Mouse (Mus musculus) testis, postnatal 10 days (tissue): ENCODE data around the gene Mrps6.

Experiments
- DNase-seq: peaks from one replicate; pipeline ENCODE4 v3.0.0; 2021; ENCODE audit warnings: low spot score

Mrps6 gene

DNA sequence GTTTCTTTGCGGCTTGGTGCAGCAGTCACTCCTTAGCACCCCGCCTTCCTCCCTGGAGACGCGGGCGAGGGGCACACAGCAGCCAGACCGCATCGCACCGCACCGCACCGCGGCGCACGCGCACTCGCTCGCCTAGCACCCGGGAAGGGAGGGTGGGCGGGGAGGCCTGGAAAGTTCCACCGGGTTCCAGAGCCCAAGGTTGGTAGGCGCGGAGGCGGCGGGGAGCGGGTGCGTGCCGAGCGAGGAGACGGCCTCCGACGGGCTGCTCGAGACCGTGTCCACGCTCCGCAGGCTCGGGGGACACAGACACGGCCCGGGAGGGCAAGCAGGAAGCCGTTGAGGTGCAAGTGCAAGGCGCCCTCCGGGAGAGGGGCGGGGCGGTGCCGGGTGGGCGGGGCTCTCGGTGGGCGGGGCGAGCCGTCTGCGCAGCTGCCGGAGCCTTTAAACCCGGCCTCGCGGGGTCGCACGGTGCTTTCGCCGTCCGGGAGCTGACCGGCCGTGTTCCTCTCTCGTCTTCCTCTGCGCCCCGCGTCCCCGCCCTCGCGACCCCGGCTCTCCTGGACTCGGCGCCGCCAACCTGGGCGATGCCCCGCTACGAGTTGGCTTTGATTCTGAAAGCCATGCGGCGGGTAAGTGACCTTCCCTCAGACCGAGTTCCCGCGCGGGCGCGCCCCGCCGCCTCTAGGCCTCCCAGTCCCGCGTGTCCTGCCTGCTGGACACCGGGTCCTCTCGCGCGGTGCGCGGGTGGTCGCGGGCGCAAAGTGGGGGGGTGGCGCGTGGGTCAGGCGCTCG is at the start of gene Mrps6, which contains the start of the genes Gm49711 and Slc5a3:
Gene Mrps6 (plus strand): TSS at position 419 of the 792 bp plus-strand sequence.
Gene Gm49711 (plus strand): TSS at position 465 of the 792 bp plus-strand sequence.
Gene Slc5a3 (plus strand): TSS at position 471 of the 792 bp plus-strand sequence.
- DNase-seq = peak; percentile 93

GRCm38 (mm10) chr16:92009586-92009985 is 48.5 kb upstream of the Mrps6 start:
- DNase-seq = no peak

GRCm38 (mm10) chr16:92016792-92017191 is 41.3 kb upstream of the Mrps6 start:
- no peak for DNase-seq

- DNase-seq = no peak
Measured at GRCm38 (mm10) chr16:92019141-92020118, 38.6 kb upstream of the Mrps6 start.

DNA sequence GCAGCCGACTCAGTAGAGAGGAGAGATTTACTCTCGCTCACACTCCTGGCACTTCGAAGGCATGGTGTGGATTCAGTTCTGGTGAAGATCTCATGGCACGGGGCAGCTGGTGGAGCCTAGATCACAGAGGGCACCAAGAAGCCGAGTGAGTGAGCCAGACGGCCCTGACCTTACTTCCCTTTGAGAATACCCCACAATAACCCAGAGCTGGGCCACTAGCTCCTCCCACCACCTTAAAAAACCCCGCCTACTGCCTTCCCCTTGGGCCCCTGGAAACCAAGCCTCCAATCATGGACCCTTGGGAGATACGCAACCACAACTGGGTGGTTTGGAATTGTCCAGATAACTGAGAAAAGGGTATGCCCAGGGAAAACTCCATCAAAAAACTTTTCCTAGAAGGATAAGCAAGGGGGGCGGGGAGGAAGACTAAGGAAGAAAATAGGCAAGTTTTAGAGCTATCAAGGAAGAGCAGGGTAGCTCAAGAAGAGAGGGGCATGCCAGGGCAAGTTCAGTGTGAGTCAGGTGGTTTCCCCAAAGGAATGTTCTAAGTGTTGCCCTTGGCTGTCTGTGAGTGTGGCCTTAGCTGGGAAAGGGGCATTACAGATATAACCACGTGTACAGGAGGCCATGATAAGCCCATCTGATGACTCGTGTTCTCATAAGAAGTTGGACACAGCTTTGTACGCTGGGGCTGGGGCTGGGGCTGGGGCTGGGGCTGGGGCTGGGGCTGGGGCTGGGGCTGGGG is 36.2 kb upstream of the Mrps6 start:
- no peak for DNase-seq

DNA sequence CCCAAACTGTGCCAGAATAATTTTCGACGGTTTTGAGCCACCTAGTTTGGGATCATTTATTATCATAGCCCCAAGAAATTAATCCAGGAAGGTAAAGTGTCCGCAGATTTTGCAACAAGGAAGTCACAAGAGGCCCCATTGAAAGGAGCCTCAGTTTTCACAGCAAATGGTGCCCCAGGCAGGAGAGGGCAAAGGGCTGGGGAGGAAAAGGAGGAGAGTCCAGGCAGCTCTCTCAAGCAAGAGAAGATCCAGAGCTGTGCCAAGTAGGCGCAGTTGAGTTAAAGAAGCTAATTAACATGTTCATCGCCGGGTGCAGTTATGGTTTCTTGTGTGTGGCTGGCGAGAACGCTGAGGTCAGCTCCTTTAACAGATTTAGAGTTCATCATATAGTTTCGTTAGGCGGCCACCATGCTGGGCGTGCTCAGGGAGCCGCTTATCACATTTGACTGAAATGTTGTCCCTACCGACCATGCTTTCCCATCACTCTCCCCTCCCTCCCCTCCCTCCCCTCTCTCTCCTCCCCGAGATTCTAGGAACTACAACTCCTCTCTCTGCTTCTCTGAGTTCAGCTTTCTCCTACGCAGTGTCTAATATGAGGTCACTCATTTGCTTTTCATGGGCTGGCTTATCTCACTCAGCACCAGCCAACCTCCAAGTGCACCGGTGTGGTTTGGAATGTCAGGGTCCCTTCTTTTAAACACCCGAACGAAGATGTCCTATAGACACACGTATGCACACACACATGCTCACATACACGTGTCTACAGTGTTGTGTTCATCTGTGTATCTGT is 35.4 kb upstream of the Mrps6 start:
- no peak for DNase-seq

DNA sequence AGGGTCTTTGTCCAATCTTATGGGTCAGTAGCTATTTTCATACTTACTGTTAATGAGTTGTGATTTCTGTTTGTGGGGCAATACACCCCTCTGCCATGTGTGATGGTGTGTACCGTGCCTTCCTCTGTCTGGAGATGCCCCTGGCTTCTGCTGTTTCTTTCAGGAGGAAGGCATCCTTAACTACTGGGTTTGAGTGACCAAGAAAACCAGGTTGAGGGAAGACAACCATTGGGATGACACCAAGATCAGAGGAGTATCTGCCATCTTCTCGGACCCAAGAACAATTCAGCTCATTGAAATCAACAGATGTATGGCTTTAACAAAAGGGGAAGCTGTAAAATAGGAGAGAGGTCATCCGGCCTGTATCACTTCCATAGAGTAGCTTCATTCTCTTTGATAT is 24.8 kb upstream of the Mrps6 start:
- no peak for DNase-seq

GRCm38 (mm10) chr16:92034676-92035075 is 23.4 kb upstream of the Mrps6 start:
- DNase-seq = no peak

GRCm38 (mm10) chr16:92036701-92037100 is 21.4 kb upstream of the Mrps6 start:
- no peak for DNase-seq

- no peak for DNase-seq
Measured at GRCm38 (mm10) chr16:92037891-92038607, 20.0 kb upstream of the Mrps6 start.

GRCm38 (mm10) chr16:92039421-92039820 is 18.6 kb upstream of the Mrps6 start:
- DNase-seq = no peak

- DNase-seq = no peak
Measured at GRCm38 (mm10) chr16:92039966-92040365, 18.1 kb upstream of the Mrps6 start.

DNA sequence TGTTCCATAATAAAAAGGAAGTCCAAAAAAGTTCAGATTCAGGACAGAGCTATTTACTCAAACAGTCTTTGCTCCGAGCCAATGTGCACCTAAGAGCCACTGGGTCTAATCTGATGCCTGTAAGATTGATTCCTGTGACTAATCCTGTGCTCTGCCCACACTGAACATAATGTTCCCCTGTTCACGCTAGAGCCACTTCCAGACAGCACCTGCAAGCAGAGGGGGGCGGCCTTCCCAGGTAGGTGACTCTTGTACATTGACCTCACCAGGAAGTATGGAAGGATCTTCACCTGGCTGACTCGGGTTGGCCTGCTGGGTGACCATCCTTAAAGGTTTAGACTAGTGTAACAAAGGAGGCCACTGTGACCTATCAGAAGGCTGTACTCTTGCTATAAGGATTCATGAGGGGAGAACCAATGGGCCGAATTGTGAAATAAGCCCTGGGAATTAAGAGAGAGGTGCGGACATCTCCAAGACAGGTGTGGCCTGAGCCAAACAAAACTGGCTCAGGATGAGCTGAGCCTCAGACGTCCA is 6.2 kb upstream of the Mrps6 start:
- no peak for DNase-seq

DNA sequence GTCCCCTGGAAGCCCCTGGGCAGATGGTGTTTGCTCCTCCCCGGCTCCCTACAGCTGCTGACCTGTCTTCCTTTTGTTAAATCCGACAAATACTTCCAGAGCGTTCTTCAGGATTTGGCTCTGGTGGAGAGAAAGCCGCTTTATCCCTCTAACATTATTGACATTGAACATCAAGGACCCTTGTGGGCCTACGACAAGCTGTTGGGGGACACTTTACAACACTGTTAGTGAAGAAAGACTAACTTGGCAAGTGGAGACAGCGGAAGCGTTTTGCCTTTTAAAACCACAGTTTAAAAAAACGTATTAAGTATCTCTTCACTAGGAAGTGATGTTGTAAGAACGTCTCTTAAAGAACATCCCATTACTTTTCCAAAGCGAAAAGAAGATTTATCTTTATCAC is 5.5 kb upstream of the Mrps6 start:
- DNase-seq = no peak

DNA sequence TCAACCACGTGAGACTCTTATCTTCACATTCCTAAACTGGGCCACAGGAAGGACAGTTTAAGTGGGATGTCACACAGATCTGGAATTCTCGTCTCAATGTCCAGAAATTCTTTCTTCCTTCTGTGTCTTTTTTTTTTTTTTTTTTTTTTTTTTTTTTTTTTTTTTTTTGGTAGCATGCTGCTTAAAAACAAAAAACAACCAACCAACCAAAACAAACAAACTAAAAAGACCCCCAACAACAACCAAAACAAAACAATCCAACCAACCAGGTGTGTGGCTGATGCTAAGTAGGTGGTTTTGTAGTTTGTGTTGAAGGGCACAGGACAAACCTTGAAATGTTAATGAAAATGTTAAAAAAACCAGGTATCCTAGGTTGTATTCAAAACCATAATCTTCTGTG is 1.4 kb upstream of the Mrps6 start:
- no peak for DNase-seq

DNA sequence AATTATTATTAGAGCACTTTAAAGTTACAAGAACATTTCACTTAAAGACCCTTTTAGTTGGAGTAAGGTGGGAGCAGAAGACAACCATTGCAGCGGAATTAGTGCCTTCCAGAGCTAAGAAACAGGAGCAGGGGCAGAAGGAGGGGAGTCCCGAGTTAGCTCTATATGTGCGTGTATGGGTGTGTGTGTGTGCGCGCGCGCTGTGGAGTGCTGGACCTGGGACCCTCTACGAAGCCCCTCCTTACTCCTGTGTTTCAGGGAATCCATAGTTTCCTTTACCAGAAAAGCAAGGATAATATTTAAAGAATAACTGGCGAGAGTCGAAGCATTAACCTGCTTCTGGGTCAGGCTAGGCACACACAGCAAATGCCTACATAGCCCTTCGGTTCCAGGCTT is 616 bp upstream of the Mrps6 start:
- no peak for DNase-seq

- DNase-seq = no peak
Measured at GRCm38 (mm10) chr16:92058644-92059620, 862 bp downstream of the Mrps6 start.

DNA sequence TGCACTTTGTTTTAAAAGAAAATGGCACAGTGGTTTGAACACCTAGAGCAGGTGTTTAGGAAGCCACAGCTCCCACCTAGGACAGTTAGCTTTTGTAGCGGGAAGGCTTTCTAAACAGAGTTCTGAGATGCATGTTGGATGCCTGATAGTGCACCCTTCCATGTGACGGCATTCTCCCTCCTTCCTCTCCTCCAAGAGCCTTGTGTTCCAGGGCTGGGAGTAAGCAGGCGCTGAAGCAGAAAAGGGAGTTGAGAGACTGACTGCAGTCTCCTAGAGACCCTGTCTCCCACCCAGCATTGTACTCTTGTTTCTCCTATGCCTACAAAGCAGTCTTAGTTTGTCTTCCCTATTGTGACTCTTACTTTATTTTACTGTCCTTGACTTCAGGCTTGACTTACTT is 2.1 kb downstream of the Mrps6 start:
- no peak for DNase-seq

- DNase-seq = no peak
Measured at GRCm38 (mm10) chr16:92061586-92061985, 3.5 kb downstream of the Mrps6 start.
